Mouse (Mus musculus): ENCODE measurements at regions not wholly inside any gene's neighbourhood (a gene's known extent, or its start where the extent isn't known, plus 50 kb on each side); places are given as distances from the start of the nearest gene placed in this dataset.

GRCm38 (mm10) chr1:164678303-164678702 is 118.1 kb upstream of the Dpt start:
- 77% methylated on average over 3 of the region's 3 CpGs for WGBS
- H3K9me3 ChIP-seq (ENCODE audit: control insufficient read depth, low read length) = 0 out of 2 replicates have a peak, but pooled peaks cover 5% of the 10 kb centered on the region
- no peak for ATAC-seq
- no peaks in the 10 kb centered on the region for H3K4me1 ChIP-seq (ENCODE audit: control insufficient read depth, insufficient read depth, low read depth, low read length)
- no peak overlapping the region for H3K9ac ChIP-seq (ENCODE audit: low read depth, low read length)
- no peak overlapping the region for H3K4me2 ChIP-seq (ENCODE audit: low read length)
- no peak overlapping the region for H3K4me3 ChIP-seq (ENCODE audit: low read length)
- H3K27ac ChIP-seq (ENCODE audit: low read depth, low read length) = no peak overlapping the region
- H3K36me3 ChIP-seq (ENCODE audit: control insufficient read depth, insufficient read depth, low read length) = no peaks in the 10 kb centered on the region
- H3K27me3 ChIP-seq (replicated peaks; ENCODE audit: control insufficient read depth, insufficient read depth, low read length) = no peaks in the 10 kb centered on the region

GRCm38 (mm10) chr1:164652244-164652643 is 144.2 kb upstream of the Dpt start:
- no peaks in the 10 kb centered on the region for H3K4me1 ChIP-seq (ENCODE audit: control insufficient read depth, insufficient read depth, low read depth, low read length)
- WGBS = 89% methylated on average over 1 of the region's 1 CpGs

DNA sequence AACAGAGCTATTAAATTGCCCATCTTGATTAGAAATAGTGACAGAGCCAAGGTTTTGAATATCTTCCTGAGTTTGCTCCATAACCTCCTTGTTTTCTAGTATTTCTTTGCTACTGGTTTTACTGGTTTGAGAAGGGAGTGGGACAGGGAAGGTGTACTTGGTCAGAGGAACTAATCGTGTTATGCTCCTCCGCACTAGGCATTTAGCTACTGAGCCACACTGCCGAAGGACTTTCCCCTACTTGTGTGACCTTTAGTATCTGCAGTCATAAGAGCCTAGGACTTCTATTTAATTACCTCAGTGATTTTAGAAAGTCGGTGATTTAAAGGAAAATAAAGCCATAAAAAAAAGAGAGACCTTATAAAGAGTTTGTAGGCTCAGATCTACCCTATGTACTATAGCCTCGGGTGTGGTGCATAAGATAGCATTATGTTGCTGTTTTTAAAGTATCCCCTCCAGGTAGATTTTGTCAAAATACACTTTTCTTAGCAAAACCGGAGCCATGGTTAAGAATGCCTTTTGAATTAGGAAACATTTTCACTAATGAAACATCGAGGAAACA is 158.5 kb upstream of the Dpt start:
- no peak for ATAC-seq
- Histone ChIP-seq H3K4me2 (ENCODE audit: low read length) (no peak overlapping the region), H3K9ac (ENCODE audit: low read depth, low read length) (no peak overlapping the region), H3K9me3 (ENCODE audit: control insufficient read depth, low read length) (no peaks in the 10 kb centered on the region), H3K4me3 (ENCODE audit: low read length) (no peak overlapping the region), H3K27ac (ENCODE audit: low read depth, low read length) (no peak overlapping the region), H3K36me3 (ENCODE audit: control insufficient read depth, insufficient read depth, low read length) (no peaks in the 10 kb centered on the region), H3K4me1 (ENCODE audit: control insufficient read depth, insufficient read depth, low read depth, low read length) (no peaks in the 10 kb centered on the region), H3K27me3 (replicated peaks; ENCODE audit: control insufficient read depth, insufficient read depth, low read length) (no peaks in the 10 kb centered on the region)
- 91% methylated on average over 7 of the region's 7 CpGs for WGBS

More at GRCm38 (mm10) chr1:164652244-164652643, 144.2 kb upstream of the Dpt start:
- Histone ChIP-seq H3K27me3 (replicated peaks; ENCODE audit: control insufficient read depth, insufficient read depth, low read length) (no peaks in the 10 kb centered on the region), H3K4me3 (ENCODE audit: low read length) (no peak overlapping the region), H3K9ac (ENCODE audit: low read depth, low read length) (no peak overlapping the region), H3K27ac (ENCODE audit: low read depth, low read length) (no peak overlapping the region), H3K4me2 (ENCODE audit: low read length) (no peak overlapping the region), H3K9me3 (ENCODE audit: control insufficient read depth, low read length) (no peaks in the 10 kb centered on the region), H3K36me3 (ENCODE audit: control insufficient read depth, insufficient read depth, low read length) (no peaks in the 10 kb centered on the region)
- no peak for ATAC-seq

GRCm38 (mm10) chr1:164631679-164632078 is 164.8 kb upstream of the Dpt start:
- Histone ChIP-seq H3K4me3 (ENCODE audit: low read length) (no peak overlapping the region), H3K9me3 (ENCODE audit: control insufficient read depth, low read length) (no peaks in the 10 kb centered on the region), H3K4me2 (ENCODE audit: low read length) (no peak overlapping the region), H3K36me3 (ENCODE audit: control insufficient read depth, insufficient read depth, low read length) (no peaks in the 10 kb centered on the region), H3K27me3 (replicated peaks; ENCODE audit: control insufficient read depth, insufficient read depth, low read length) (no peaks in the 10 kb centered on the region), H3K4me1 (ENCODE audit: control insufficient read depth, insufficient read depth, low read depth, low read length) (no peaks in the 10 kb centered on the region), H3K27ac (ENCODE audit: low read depth, low read length) (no peak overlapping the region), H3K9ac (ENCODE audit: low read depth, low read length) (no peak overlapping the region)
- ATAC-seq = no peak
- 80% methylated on average over 6 of the region's 6 CpGs for WGBS

DNA sequence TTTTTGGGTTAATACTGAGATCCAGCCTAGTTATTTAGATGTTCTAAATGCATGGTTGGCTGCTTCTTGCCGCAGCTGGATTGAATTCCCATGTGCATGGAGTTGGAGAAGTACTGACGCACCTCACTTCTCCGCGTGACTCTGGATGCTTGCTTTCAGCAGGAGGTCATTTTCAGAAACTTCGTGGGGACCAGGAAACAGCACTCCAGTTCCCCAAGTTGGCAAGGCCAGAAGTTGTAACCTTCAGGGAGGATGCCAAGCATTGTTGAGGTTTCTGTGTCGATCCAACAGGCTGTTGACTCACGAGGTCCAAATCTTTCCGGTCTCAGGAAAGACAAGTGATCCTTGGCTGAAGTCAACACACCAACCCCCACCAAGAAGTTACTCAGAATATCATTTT is 167.6 kb upstream of the Dpt start:
- 86% methylated on average over 8 of the region's 8 CpGs for WGBS
- ATAC-seq = no peak

GRCm38 (mm10) chr1:164622946-164623345 is 164.8 kb upstream of the Atp1b1 start:
- no peak overlapping the region for H3K4me2 ChIP-seq (ENCODE audit: low read length)
- H3K9me3 ChIP-seq (ENCODE audit: control insufficient read depth, low read length) = peaks cover 4% of the 10 kb centered on the region; the same call in 1 of the 2 replicates
- no peak overlapping the region for H3K4me3 ChIP-seq (ENCODE audit: low read length)
- no peaks in the 10 kb centered on the region for H3K36me3 ChIP-seq (ENCODE audit: control insufficient read depth, insufficient read depth, low read length)
- H3K9ac ChIP-seq (ENCODE audit: low read depth, low read length) = no peak overlapping the region
- no peak for ATAC-seq
- H3K27ac ChIP-seq (ENCODE audit: low read depth, low read length) = no peak overlapping the region
- 96% methylated on average over 4 of the region's 4 CpGs for WGBS
- H3K27me3 ChIP-seq (replicated peaks; ENCODE audit: control insufficient read depth, insufficient read depth, low read length) = no peaks in the 10 kb centered on the region
- H3K4me1 ChIP-seq (ENCODE audit: control insufficient read depth, insufficient read depth, low read depth, low read length) = no peaks in the 10 kb centered on the region

More for the DNA sequence above, 167.6 kb upstream of the Dpt start:
- Histone ChIP-seq H3K36me3 (ENCODE audit: control insufficient read depth, insufficient read depth, low read length) (no peaks in the 10 kb centered on the region), H3K4me1 (ENCODE audit: control insufficient read depth, insufficient read depth, low read depth, low read length) (no peaks in the 10 kb centered on the region), H3K9me3 (ENCODE audit: control insufficient read depth, low read length) (no peaks in the 10 kb centered on the region), H3K4me2 (ENCODE audit: low read length) (no peak overlapping the region), H3K27ac (ENCODE audit: low read depth, low read length) (no peak overlapping the region), H3K27me3 (replicated peaks; ENCODE audit: control insufficient read depth, insufficient read depth, low read length) (no peaks in the 10 kb centered on the region), H3K9ac (ENCODE audit: low read depth, low read length) (no peak overlapping the region), H3K4me3 (ENCODE audit: low read length) (no peak overlapping the region)

DNA sequence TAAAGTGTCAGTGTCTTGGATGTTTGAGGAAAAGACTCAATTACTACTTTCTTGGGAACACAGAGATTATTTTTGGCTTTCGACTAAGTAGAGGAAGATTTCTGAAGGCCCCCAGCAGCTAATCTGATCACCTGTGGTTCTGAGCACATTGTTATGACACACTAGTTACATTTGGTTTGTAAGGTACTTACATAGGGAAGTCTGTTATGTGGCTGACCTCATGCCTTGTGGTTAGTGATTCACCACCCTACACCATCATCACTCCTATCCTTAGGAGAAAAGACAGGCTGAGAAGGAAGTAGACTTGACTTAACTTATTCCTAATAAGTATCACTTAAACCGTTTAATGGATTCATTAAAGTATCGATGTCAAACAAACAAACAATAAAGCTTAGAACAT is 164.3 kb upstream of the Atp1b1 start:
- Histone ChIP-seq H3K36me3 (ENCODE audit: control insufficient read depth, insufficient read depth, low read length) (no peaks in the 10 kb centered on the region), H3K4me3 (ENCODE audit: low read length) (no peak overlapping the region), H3K9me3 (ENCODE audit: control insufficient read depth, low read length) (peaks cover 4% of the 10 kb centered on the region; the same call in 1 of the 2 replicates), H3K4me1 (ENCODE audit: control insufficient read depth, insufficient read depth, low read depth, low read length) (no peaks in the 10 kb centered on the region), H3K4me2 (ENCODE audit: low read length) (no peak overlapping the region), H3K27ac (ENCODE audit: low read depth, low read length) (no peak overlapping the region), H3K27me3 (replicated peaks; ENCODE audit: control insufficient read depth, insufficient read depth, low read length) (no peaks in the 10 kb centered on the region), H3K9ac (ENCODE audit: low read depth, low read length) (no peak overlapping the region)
- WGBS = 93% methylated on average over 3 of the region's 3 CpGs
- no peak for ATAC-seq

GRCm38 (mm10) chr1:164620129-164620528 is 162.0 kb upstream of the Atp1b1 start:
- peaks cover 4% of the 10 kb centered on the region; the same call in 1 of the 2 replicates for H3K9me3 ChIP-seq (ENCODE audit: control insufficient read depth, low read length)
- no peaks in the 10 kb centered on the region for H3K27me3 ChIP-seq (replicated peaks; ENCODE audit: control insufficient read depth, insufficient read depth, low read length)
- H3K36me3 ChIP-seq (ENCODE audit: control insufficient read depth, insufficient read depth, low read length) = no peaks in the 10 kb centered on the region
- WGBS = 77% methylated on average over 1 of the region's 1 CpGs
- no peak overlapping the region for H3K27ac ChIP-seq (ENCODE audit: low read depth, low read length)
- H3K4me2 ChIP-seq (ENCODE audit: low read length) = no peak overlapping the region
- ATAC-seq = no peak
- H3K4me3 ChIP-seq (ENCODE audit: low read length) = no peak overlapping the region
- H3K4me1 ChIP-seq (ENCODE audit: control insufficient read depth, insufficient read depth, low read depth, low read length) = no peaks in the 10 kb centered on the region
- no peak overlapping the region for H3K9ac ChIP-seq (ENCODE audit: low read depth, low read length)

DNA sequence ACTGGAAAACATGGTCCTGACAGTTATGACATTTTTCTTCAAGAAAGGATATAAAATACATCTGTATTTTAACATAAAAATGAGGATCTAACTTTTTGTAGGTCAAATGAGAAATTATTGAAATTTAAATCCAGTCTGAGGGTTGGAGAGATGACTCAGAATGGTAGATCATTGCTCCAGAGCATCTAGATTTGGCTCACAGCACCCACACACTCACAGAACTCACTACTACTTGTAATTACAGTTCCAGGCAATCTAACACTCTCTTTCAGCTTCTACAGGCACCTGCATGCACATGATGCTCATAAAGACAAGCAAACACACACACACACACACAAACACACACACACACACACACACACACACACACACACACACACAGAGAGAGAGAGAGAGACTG is 159.7 kb upstream of the Atp1b1 start:
- no peak for ATAC-seq
- H3K36me3 ChIP-seq (ENCODE audit: control insufficient read depth, insufficient read depth, low read length) = no peaks in the 10 kb centered on the region
- H3K27ac ChIP-seq (ENCODE audit: low read depth, low read length) = no peak overlapping the region
- no peak overlapping the region for H3K9ac ChIP-seq (ENCODE audit: low read depth, low read length)
- H3K4me3 ChIP-seq (ENCODE audit: low read length) = no peak overlapping the region
- no peak overlapping the region for H3K4me2 ChIP-seq (ENCODE audit: low read length)
- H3K4me1 ChIP-seq (ENCODE audit: control insufficient read depth, insufficient read depth, low read depth, low read length) = no peaks in the 10 kb centered on the region
- H3K9me3 ChIP-seq (ENCODE audit: control insufficient read depth, low read length) = peaks cover 4% of the 10 kb centered on the region; the same call in 1 of the 2 replicates
- H3K27me3 ChIP-seq (replicated peaks; ENCODE audit: control insufficient read depth, insufficient read depth, low read length) = no peaks in the 10 kb centered on the region

DNA sequence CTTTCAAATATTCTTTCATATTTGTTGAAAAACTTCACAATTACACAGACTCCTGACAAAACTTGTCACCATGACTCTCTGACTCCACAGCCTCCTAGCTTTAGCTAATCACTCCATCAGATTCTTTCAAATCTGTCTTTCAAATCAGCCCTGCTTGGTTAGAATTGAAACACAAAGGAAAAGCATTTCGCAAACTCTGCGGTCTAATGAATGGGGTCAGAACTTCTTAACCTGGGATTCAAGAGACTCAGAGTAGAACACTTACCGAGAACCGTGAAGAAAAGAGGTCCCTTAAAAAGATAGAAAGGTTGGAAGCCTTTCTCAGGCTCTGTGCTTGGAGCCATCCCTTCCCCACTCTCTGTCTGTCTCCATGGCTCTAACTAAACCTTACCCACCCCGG is 148.9 kb upstream of the Atp1b1 start:
- no peak for ATAC-seq
- H3K9me3 ChIP-seq (ENCODE audit: control insufficient read depth, low read length) = no peaks in the 10 kb centered on the region
- no peaks in the 10 kb centered on the region for H3K27me3 ChIP-seq (replicated peaks; ENCODE audit: control insufficient read depth, insufficient read depth, low read length)
- H3K9ac ChIP-seq (ENCODE audit: low read depth, low read length) = no peak overlapping the region
- no peaks in the 10 kb centered on the region; the same call in 1 of the 2 replicates for H3K4me1 ChIP-seq (ENCODE audit: control insufficient read depth, insufficient read depth, low read depth, low read length)
- no peak overlapping the region for H3K4me3 ChIP-seq (ENCODE audit: low read length)
- H3K4me2 ChIP-seq (ENCODE audit: low read length) = no peak overlapping the region
- WGBS = 62% methylated on average over 5 of the region's 5 CpGs
- no peak overlapping the region for H3K27ac ChIP-seq (ENCODE audit: low read depth, low read length)
- no peaks in the 10 kb centered on the region for H3K36me3 ChIP-seq (ENCODE audit: control insufficient read depth, insufficient read depth, low read length)
